Mouse (Mus musculus) bone marrow macrophage, adult 2 months (primary cell): ENCODE data around the gene Mei1. TPM values are rescaled to one million over a fixed set of nuclear protein-coding genes. Genes with fewer than 3 reads are reported as not detected.

Experiments
- H3K27ac ChIP-seq: 2 replicates; pipeline ENCODE4 v1.5.1; 2012; ENCODE audit warnings: low read depth, low read length; ENCODE audit not compliant: insufficient read depth
- H3K4me1 ChIP-seq: 2 replicates; pipeline ENCODE4 v1.6.1; 2012; ENCODE audit warnings: low read length; ENCODE audit not compliant: control insufficient read depth, insufficient read depth
- H3K4me3 ChIP-seq: 2 replicates; pipeline ENCODE4 v1.5.1; 2012; ENCODE audit warnings: mild to moderate bottlenecking, low read length, moderate library complexity; ENCODE audit not compliant: insufficient read depth
- CTCF ChIP-seq: IDR thresholded peaks from 2 replicates; pipeline ENCODE4 v1.5.1; 2012; ENCODE audit warnings: low read depth, mild to moderate bottlenecking, low read length, moderate library complexity
- POLR2A ChIP-seq: IDR thresholded peaks from 2 replicates; pipeline ENCODE4 v1.6.1; 2012; ENCODE audit warnings: mild to moderate bottlenecking, low read depth, low read length, borderline replicate concordance
- polyA plus RNA-seq: library from polyadenylated mRNA; stranded (reverse); fragments of >200 nt; gene quantifications from 2 replicates; pipeline ENCODE4 v1.2.4, GENCODE M21; 2012; ENCODE audit not compliant: missing spikeins, insufficient read depth, insufficient read length

Mei1 gene
- polyA plus RNA-seq, 1 experiment = not detected

DNA sequence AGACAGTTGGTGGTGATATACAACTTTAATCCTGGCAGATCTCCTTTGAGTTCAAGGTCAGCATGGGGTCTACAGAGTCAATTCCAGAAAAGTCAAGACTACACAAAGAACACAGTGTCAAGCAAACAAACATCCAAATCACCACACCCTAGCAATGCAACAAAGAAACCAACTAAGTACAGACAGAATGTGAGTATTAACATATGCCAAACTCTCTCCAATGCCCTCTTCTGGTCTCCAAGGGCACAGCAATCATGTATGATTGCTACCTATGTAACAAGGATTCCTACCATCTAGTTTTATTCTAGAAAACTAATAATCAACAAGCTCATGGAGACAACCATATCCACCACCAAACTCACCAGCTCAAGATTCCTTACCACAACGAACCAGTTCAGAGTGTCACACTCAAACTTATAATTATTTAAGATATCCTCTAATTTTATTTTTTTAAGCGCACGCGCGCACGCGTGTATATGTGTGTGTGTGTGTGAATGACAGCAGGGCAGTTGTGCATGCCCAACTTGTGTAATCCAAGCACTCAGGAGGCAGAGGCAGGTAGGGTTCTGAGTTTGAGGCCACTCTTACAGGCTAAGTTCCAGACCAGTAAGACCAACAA, 25.5 kb upstream of the Mei1 start:
- peaks cover 9% of the 10 kb centered on the region for H3K4me1 ChIP-seq
- TF ChIP-seq POLR2A (no peak), CTCF (no peak)
- H3K27ac ChIP-seq = no peak overlapping the region
- no peak overlapping the region for H3K4me3 ChIP-seq

DNA sequence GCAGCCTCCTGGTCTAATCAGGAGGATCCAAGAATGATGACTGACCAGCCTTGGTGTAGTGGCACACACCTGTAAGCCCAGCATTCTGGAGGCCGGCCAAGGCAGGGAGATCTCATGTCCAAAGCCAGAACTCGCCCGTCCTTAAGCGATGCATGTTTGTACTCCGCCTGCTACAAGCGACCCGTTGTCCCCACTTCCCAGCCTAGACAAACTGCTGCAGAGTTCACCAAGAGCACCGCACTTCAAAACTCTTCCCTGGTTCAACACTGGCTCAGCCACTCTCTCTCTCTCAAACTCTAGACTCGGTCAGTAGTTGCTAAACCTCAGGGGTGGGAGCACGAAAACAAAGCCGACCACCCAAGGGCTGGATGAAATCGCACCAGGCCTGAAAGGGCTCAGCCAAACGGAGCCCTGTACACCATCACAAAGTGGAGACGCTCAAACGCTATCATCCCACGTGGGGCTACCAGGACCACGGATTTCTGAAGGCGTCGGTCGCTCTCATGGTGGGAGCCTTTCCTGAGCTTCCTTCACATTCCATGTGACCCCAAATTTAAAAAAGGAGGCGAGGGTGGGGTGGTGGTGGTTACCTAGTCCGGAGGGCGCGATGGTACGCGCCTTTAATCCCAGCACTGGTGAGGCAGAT, 23.4 kb upstream of the Mei1 start:
- H3K4me1 ChIP-seq = peaks cover 9% of the 10 kb centered on the region
- H3K27ac ChIP-seq = peak overlapping the region; percentile 54
- peak overlapping the region; percentile 91 for H3K4me3 ChIP-seq
- TF ChIP-seq CTCF (no peak), POLR2A (no peak)

DNA sequence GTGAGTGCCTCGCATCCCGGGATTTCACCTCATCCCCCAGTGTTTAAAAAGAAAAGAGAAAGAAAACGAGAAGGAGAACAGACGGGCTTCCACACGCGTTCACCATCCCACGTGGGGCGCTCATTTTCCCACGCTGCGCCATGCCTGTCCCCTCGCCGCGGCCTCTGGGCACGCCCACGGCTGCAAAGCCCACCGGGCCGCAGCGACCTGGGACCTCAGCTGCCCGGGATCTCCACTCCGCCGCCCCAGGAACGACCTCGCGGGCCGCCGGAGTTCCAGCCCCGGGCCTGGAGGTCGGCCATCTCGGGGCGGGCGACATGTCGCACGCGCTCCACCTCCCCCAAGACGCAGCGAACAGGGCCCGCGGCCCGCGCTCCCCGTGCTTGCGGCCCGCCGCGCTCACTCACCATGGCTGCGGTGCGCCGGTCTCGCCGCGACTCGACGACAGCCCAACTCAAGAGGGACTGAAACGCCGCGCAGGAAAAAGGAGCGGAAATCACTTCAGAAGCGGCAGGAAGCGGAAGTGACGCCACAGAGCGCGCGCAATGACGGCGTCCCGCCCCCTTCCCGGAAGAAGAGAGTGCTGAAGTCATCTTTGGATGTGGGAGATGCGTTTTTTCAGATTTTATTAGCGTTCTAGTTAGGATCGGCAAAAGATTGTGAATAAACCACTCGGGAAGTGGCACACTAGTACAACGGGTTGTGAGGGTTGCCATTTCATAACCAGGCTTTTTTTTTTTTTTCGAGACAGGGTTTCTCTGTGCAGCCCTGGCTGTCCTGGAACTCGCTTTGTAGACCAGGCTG, 22.5 kb upstream of the Mei1 start, which contains the start of gene Snu13:
TSS of gene Snu13 (minus strand) at position 519 of the 804 bp plus-strand sequence.
- Histone ChIP-seq H3K4me1 (peaks cover 9% of the 10 kb centered on the region), H3K4me3 (peak within 1 kb of the TSS; percentile 91), H3K27ac (peak within 1 kb of the TSS; percentile 54)
- no peak for TF ChIP-seq CTCF
- TF ChIP-seq POLR2A = no peak; the same call in 1 of the 2 replicates

GRCm38 (mm10) chr15:82052544-82052943, 17.3 kb upstream of the Mei1 start:
- no peaks in the 10 kb centered on the region for H3K4me1 ChIP-seq
- TF ChIP-seq POLR2A (no peak), CTCF (no peak)
- H3K27ac ChIP-seq = no peak overlapping the region
- H3K4me3 ChIP-seq = no peak overlapping the region

GRCm38 (mm10) chr15:82058719-82059201, 11.0 kb upstream of the Mei1 start, which contains the start of gene 4930407I10Rik:
4930407I10Rik (plus strand) TSS chr15:82059151.
- Histone ChIP-seq H3K4me3 (no peak within 1 kb of the TSS), H3K4me1 (no peaks in the 10 kb centered on the region)
- TF ChIP-seq CTCF (no peak), POLR2A (no peak)

GRCm38 (mm10) chr15:82063909-82064308, 5.9 kb upstream of the Mei1 start:
- TF ChIP-seq POLR2A (no peak), CTCF (no peak)
- H3K4me1 ChIP-seq = no peaks in the 10 kb centered on the region
- no peak overlapping the region for H3K27ac ChIP-seq
- H3K4me3 ChIP-seq = no peak overlapping the region

More at GRCm38 (mm10) chr15:82058719-82059201, 11.0 kb upstream of the Mei1 start, which contains the start of gene 4930407I10Rik:
- H3K27ac ChIP-seq = no peak within 1 kb of the TSS

- no peak overlapping the region for H3K27ac ChIP-seq
- TF ChIP-seq CTCF (peak; percentile 88), POLR2A (no peak)
- H3K4me3 ChIP-seq = no peak overlapping the region
- no peaks in the 10 kb centered on the region for H3K4me1 ChIP-seq
These were observed 4.3 kb upstream of the Mei1 start for GRCm38 (mm10) chr15:82065511-82065910.

- no peak overlapping the region for H3K27ac ChIP-seq
- no peaks in the 10 kb centered on the region for H3K4me1 ChIP-seq
- no peak overlapping the region for H3K4me3 ChIP-seq
- TF ChIP-seq CTCF (no peak), POLR2A (no peak)
These were observed 2.1 kb downstream of the Mei1 start for GRCm38 (mm10) chr15:82071816-82072469.

DNA sequence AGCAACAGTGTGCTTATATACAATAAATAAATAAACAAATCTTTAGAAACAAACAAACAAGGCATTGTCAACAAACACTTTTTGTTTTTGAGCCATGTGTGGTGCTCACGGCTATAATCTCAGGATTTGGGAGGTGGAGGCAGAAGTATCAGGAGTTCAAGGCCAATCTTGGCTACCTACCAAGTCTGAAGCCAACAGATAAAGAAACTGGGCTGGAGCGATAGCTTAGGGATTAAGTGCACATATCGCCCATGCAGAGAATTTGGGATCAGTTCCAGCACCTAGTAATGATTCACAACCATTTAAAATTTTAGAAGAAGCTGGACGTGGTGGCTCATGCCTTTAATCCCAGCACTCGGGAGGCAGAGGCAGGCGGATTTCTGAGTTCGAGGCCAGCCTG, 3.7 kb downstream of the Mei1 start:
- TF ChIP-seq POLR2A = no peak
- no peak for TF ChIP-seq CTCF
- no peak overlapping the region for H3K4me3 ChIP-seq
- no peaks in the 10 kb centered on the region for H3K4me1 ChIP-seq

More for the DNA sequence above, 3.7 kb downstream of the Mei1 start:
- no peak overlapping the region for H3K27ac ChIP-seq
